Mouse (Mus musculus) pancreas, adult 10 weeks (tissue): ENCODE data around the gene Araf. TPM values are rescaled to one million over a fixed set of nuclear protein-coding genes. Genes with fewer than 3 reads are reported as not detected.

Experiments
- polyA plus RNA-seq: library from polyadenylated mRNA; stranded (reverse); fragments of 350-450 nt; fragmentation: Illumina TruSeq; extraction: RNeasy Lipid Tissue Mini Kit (QIAGEN cat#74804); gene quantifications from one replicate; pipeline ENCODE4 v1.2.3, GENCODE M21; 2015; ENCODE audit warnings: low read depth, low replicate concordance; ENCODE audit not compliant: insufficient read depth

Gene Araf
- polyA plus RNA-seq, result 47.0 TPM

GRCm38 (mm10) chrX:20797681-20798080, at the start of gene Araf:
TSS of gene Araf (plus strand) at chrX:20797814.

GRCm38 (mm10) chrX:20869962-20870513, 72.4 kb downstream of the Araf start, which contains the start of gene Timp1:
TSS of gene Timp1 (plus strand) at chrX:20870166.

Other genes with a start within 250 kb of the Araf start
- gene Rgn, start 248.0 kb upstream of the Araf start, polyA plus RNA-seq, result 0.52 TPM
- gene Rbm10, start 180.3 kb upstream of the Araf start, polyA plus RNA-seq, result 13.7 TPM
- gene Ndufb11, start 180.2 kb upstream of the Araf start, polyA plus RNA-seq, result 65.9 TPM
- 45.4 TPM for gene Uba1, start 139.5 kb upstream of the Araf start, polyA plus RNA-seq
- gene Cdk16, start 109.9 kb upstream of the Araf start, polyA plus RNA-seq, result 35.8 TPM
- 2.5 TPM for gene Usp11, start 93.9 kb upstream of the Araf start, polyA plus RNA-seq
- gene Timp1, start 72.4 kb downstream of the Araf start, polyA plus RNA-seq, result 1.4 TPM
- 1.3 TPM for gene Syn1, start 123.2 kb downstream of the Araf start, polyA plus RNA-seq
- gene Cfp, start 133.7 kb downstream of the Araf start, polyA plus RNA-seq, result 13.7 TPM
- gene Elk1, start 152.8 kb downstream of the Araf start, polyA plus RNA-seq, result 2.1 TPM
- gene Uxt, start 164.2 kb downstream of the Araf start, polyA plus RNA-seq, result 6.8 TPM